Mouse (Mus musculus): Measurements from ENCODE around the gene Ccdc190. TPM values are rescaled to one million over a fixed set of nuclear protein-coding genes. Genes with fewer than 3 reads are reported as not detected.
A peak's percentile ranks its signal among the peaks of the same experiment; 100 is the strongest.

Ccdc190 gene
- total and polyA plus RNA-seq, 3 experiments, result not detected

GRCm38 (mm10) chr1:169916659-169917058 is 11.8 kb upstream of the Ccdc190 start:
- Histone ChIP-seq H3K27ac (ENCODE audit: control insufficient read depth, low read depth, low read length) (no peak overlapping the region), H3K36me3 (ENCODE audit: control insufficient read depth in 1 of 2, insufficient read depth in 2 of 2, low read length in 2 of 2) (0 out of 4 replicates have a peak, but pooled peaks cover 0 to 2% of the 10 kb centered on the region in 2 experiments), H3K4me1 (ENCODE audit: control insufficient read depth in 1 of 2, insufficient read depth in 2 of 2, low read length in 2 of 2) (no peaks in the 10 kb centered on the region), H3K27me3 (ENCODE audit: control insufficient read depth in 1 of 2, insufficient read depth in 2 of 2, low read length in 2 of 2) (peaks cover 0 to 1% of the 10 kb centered on the region in 2 experiments; a peak in 1 of 4 replicates), H3K9ac (ENCODE audit: control insufficient read depth, low read depth, low read length, poor library complexity, severe bottlenecking) (no peak overlapping the region), H3K79me2 (ENCODE audit: control insufficient read depth, insufficient read depth, low read length, poor library complexity) (no peaks in the 10 kb centered on the region), H3K9me3 (replicated peaks; ENCODE audit: insufficient read depth, low read length) (no peaks in the 10 kb centered on the region), H3K4me3 (ENCODE audit: control insufficient read depth in 1 of 2, insufficient read depth in 1 of 2, low read depth in 2 of 2, low read length in 2 of 2) (no peak overlapping the region)
- no peak for DNase-seq (ENCODE audit: low read depth, low spot score)
- TF ChIP-seq POLR2A (IDR thresholded peaks at IDR 0.05; ENCODE audit: control insufficient read depth in 1 of 2, insufficient read depth in 1 of 2, low read depth in 1 of 2, low read length in 2 of 2, poor library complexity in 1 of 2), result no peak
- TF ChIP-seq RAD21 (IDR thresholded peaks at IDR 0.05; ENCODE audit: low read depth, low read length), result no peak
- TF ChIP-seq NELFE (IDR thresholded peaks at IDR 0.05; ENCODE audit: low read depth, low read length), result no peak
- TF ChIP-seq USF1 (IDR thresholded peaks at IDR 0.05; ENCODE audit: low read depth, low read length), result no peak
- TF ChIP-seq ELF1 (IDR thresholded peaks at IDR 0.05; ENCODE audit: low read depth, low read length), result no peak
- no peak for TF ChIP-seq ZKSCAN1 (IDR thresholded peaks at IDR 0.05; ENCODE audit: low read depth, low read length)
- no peak for TF ChIP-seq POLR2AphosphoS5 (IDR thresholded peaks at IDR 0.05; ENCODE audit: borderline replicate concordance, low read depth, low read length)
- no peak for TF ChIP-seq TAL1 (IDR thresholded peaks at IDR 0.05; ENCODE audit: low read length)
- TF ChIP-seq ZC3H11A (IDR thresholded peaks at IDR 0.05; ENCODE audit: low read depth, low read length), result no peak
- TF ChIP-seq SIN3A (IDR thresholded peaks at IDR 0.05; ENCODE audit: low read length), result no peak

DNA sequence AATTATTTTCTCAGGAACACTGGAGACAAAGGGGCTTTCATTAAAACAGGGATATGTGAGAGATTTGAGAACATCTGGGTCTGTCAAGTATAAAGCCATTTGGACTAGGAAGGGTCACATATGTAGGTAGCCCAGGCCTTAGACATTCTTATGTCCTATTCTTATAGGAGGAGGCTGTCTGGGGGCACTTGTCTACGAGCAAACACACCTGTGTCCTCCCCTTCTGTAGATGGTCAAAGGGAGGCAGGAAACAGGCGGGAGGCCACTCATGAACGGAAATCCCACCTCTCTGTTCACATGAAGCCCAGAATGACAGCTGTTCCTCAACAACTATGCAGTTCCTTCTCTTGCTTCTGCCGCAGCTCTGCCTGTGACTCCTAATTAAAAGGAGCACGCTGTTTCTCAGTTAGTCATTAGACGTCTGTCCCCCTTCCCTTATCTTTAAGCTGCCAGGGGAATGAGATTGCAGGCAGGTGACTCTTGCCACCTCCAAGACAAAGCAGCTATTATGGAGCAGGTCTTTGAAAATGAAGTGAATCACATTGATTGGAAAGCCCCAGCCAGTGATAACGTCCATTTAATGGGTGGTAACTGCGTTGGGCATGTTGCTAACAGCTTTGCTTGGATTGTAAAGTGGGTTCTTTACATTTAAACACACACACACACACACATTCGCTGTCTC is 11.2 kb upstream of the Ccdc190 start:
- Histone ChIP-seq H3K9me3 (replicated peaks; ENCODE audit: insufficient read depth, low read length) (no peaks in the 10 kb centered on the region), H3K36me3 (ENCODE audit: control insufficient read depth in 1 of 2, insufficient read depth in 2 of 2, low read length in 2 of 2) (0 out of 4 replicates have a peak, but pooled peaks cover 0 to 2% of the 10 kb centered on the region in 2 experiments), H3K79me2 (ENCODE audit: control insufficient read depth, insufficient read depth, low read length, poor library complexity) (no peaks in the 10 kb centered on the region), H3K4me3 (ENCODE audit: control insufficient read depth in 1 of 2, insufficient read depth in 1 of 2, low read depth in 2 of 2, low read length in 2 of 2) (no peak overlapping the region), H3K4me1 (ENCODE audit: control insufficient read depth in 1 of 2, insufficient read depth in 2 of 2, low read length in 2 of 2) (no peaks in the 10 kb centered on the region), H3K9ac (ENCODE audit: control insufficient read depth, low read depth, low read length, poor library complexity, severe bottlenecking) (no peak overlapping the region), H3K27ac (ENCODE audit: control insufficient read depth, low read depth, low read length) (no peak overlapping the region), H3K27me3 (ENCODE audit: control insufficient read depth in 1 of 2, insufficient read depth in 2 of 2, low read length in 2 of 2) (peaks cover 0 to 1% of the 10 kb centered on the region in 2 experiments; a peak in 1 of 4 replicates)
- no peak for TF ChIP-seq RCOR1 (IDR thresholded peaks at IDR 0.05; ENCODE audit: low read depth, low read length)
- no peak for TF ChIP-seq USF2 (IDR thresholded peaks at IDR 0.05; ENCODE audit: borderline replicate concordance in 1 of 2, insufficient read depth in 1 of 2, low read depth in 1 of 2, low read length in 2 of 2)
- no peak for TF ChIP-seq POLR2AphosphoS5 (IDR thresholded peaks at IDR 0.05; ENCODE audit: borderline replicate concordance, low read depth, low read length)
- no peak for TF ChIP-seq TBP (IDR thresholded peaks at IDR 0.05; ENCODE audit: low read depth, low read length)
- no peak for DNase-seq (ENCODE audit: low read depth, low spot score)

DNA sequence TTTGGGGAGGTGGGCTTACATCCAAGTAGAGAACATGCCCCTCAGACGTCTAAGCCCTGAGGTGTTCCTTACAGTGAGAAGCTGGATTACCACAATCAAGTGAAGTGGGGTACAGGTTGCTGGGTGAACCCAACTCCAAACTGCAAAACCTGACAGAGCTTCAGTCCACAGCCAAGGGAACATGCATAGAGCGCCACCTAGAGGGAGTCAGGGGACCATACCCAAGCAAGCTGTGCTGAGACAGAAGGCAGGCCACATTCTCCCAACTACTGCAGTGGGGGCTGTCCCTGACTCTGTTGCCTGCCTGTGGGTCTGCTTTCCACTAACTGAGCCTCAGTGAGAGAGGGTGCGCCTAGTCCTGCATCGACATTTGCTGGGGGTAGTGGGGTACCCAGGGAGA is 10.4 kb upstream of the Ccdc190 start:
- TF ChIP-seq POLR2A (IDR thresholded peaks at IDR 0.05; ENCODE audit: control insufficient read depth in 1 of 2, insufficient read depth in 1 of 2, low read depth in 1 of 2, low read length in 2 of 2, poor library complexity in 1 of 2) (no peak), CTCF (IDR thresholded peaks at IDR 0.05 in 2 of 3, conservative IDR thresholded peaks at IDR 0.05 in 1 of 3; ENCODE audit: control insufficient read depth in 1 of 3, insufficient read depth in 1 of 3, low read depth in 2 of 3, low read length in 3 of 3, poor library complexity in 1 of 3, severe bottlenecking in 1 of 3) (peak; percentile 69 to 85 (median 75)), ZMIZ1 (IDR thresholded peaks at IDR 0.05; ENCODE audit: low read depth, low read length) (no peak), CHD1 (IDR thresholded peaks at IDR 0.05; ENCODE audit: low read depth, low read length) (no peak), RAD21 (IDR thresholded peaks at IDR 0.05; ENCODE audit: low read depth, low read length) (peak; percentile 48), ZC3H11A (IDR thresholded peaks at IDR 0.05; ENCODE audit: low read depth, low read length) (peak; percentile 15; the same call in 1 of the 2 replicates), BHLHE40 (IDR thresholded peaks at IDR 0.05; ENCODE audit: borderline replicate concordance, low read depth, low read length) (no peak), MAX (IDR thresholded peaks at IDR 0.05; ENCODE audit: low read length) (no peak), TBP (IDR thresholded peaks at IDR 0.05; ENCODE audit: low read depth, low read length) (no peak), GABPA (IDR thresholded peaks at IDR 0.05; ENCODE audit: low read depth, low read length) (no peak), SMC3 (IDR thresholded peaks at IDR 0.05; ENCODE audit: low read depth, low read length) (peak; percentile 46)
- H3K9ac ChIP-seq (ENCODE audit: control insufficient read depth, low read depth, low read length, poor library complexity, severe bottlenecking), result no peak overlapping the region
- peak; percentile 51 for DNase-seq (ENCODE audit: low read depth, low spot score)
- H3K36me3 ChIP-seq (ENCODE audit: control insufficient read depth in 1 of 2, insufficient read depth in 2 of 2, low read length in 2 of 2), result 0 out of 4 replicates have a peak, but pooled peaks cover 0 to 2% of the 10 kb centered on the region in 2 experiments
- no peak overlapping the region for H3K4me3 ChIP-seq (ENCODE audit: control insufficient read depth in 1 of 2, insufficient read depth in 1 of 2, low read depth in 2 of 2, low read length in 2 of 2)
- no peak overlapping the region for H3K27ac ChIP-seq (ENCODE audit: control insufficient read depth, low read depth, low read length)
- no peaks in the 10 kb centered on the region for H3K9me3 ChIP-seq (replicated peaks; ENCODE audit: insufficient read depth, low read length)
- no peaks in the 10 kb centered on the region for H3K4me1 ChIP-seq (ENCODE audit: control insufficient read depth in 1 of 2, insufficient read depth in 2 of 2, low read length in 2 of 2)
- peaks cover 0 to 1% of the 10 kb centered on the region in 2 experiments; a peak in 1 of 4 replicates for H3K27me3 ChIP-seq (ENCODE audit: control insufficient read depth in 1 of 2, insufficient read depth in 2 of 2, low read length in 2 of 2)
- H3K79me2 ChIP-seq (ENCODE audit: control insufficient read depth, insufficient read depth, low read length, poor library complexity), result no peaks in the 10 kb centered on the region

All from MEL (cell line).